Mouse (Mus musculus) hindlimb bud, embryonic 11.5 days (tissue): ENCODE results near the gene Gm266.

ENCODE experiments used
- DNase-seq: peaks from one replicate; pipeline ENCODE4 v3.0.0-alpha.2; 2012; ENCODE audit warnings: low read depth, low spot score; ENCODE audit errors: extremely low spot score

Gene Gm266

DNA sequence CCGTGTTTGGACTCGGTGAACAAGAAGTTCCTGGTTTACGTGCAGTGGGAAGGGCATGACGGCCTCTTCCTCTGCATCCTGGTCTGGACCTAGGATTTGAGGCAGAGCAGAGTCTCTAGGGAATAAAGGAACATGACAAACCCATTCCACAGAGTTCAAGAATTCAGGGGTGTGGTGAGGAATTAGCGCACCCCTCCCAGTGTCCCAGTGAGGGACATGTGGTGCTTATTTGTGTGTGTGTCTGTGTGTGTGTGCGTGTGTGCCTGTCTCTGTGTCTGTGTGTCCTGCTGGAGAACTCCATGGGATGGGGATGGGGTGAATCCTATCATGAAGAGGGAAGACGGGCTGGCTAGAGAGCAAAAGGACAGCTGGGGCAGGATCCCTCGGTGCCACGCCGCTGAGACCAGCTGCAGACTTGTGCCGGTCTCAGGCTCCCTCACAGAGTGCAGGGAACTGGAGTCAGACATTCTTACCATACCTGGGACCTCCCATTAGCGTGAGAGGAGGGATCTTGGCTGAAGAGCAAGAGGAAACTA lies 30.2 kb downstream of the Gm266 start:
- DNase-seq: no peak

DNA sequence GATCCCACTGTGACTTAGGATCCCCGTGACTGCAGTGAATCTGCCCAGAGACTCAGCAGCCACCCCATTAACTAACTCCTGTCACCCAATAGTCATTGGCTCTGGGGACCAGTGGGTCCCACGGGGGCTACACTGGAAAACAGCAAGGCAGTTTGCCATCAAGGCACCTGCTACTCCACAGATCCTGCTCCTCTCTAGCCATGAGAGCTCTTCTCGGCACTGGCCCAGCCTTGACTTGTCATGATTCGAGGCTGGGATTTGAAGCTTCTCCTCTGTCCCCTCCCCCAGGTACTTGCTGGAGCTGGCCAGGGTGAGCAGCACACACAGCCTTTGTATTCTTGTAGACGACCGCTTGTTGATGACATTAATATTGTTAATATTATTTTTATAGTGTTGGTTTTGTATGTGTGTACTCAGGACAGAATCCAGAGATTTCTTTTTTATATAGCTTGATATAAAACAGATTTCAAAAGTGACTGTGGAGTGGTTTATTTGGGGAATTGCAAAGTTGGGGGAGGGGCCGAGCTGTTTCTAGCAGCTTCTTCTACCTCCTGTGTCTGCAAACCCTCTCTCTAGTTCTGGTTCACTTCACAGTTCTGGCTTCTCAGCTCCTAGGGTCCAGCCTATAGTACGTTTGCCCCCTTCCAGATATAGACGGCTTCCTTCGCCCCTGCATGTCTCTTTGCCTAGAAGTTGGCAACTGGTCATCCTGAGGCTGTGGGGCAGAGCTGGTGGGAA lies 30.9 kb downstream of the Gm266 start:
- DNase-seq: no peak

DNA sequence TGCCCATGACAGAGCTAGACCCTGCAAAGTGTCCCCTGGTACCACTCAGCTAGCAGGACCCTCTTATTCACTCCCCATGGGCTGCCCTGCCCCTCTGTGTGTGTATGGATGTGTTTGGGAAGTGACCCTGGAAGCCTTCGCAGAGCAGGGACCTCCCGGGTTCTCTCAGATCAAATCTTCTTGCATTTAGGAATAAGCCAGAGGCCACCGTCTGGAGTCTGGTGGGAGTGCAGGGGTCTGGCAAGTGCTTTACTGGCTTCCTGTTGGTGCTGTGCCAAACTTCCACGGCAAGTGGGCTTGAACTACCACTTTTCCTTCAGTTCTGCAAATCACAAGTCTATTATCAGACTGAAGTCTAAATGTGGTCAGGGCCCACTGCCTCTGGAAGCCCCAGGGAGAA lies 31.6 kb downstream of the Gm266 start:
- DNase-seq: no peak

DNA sequence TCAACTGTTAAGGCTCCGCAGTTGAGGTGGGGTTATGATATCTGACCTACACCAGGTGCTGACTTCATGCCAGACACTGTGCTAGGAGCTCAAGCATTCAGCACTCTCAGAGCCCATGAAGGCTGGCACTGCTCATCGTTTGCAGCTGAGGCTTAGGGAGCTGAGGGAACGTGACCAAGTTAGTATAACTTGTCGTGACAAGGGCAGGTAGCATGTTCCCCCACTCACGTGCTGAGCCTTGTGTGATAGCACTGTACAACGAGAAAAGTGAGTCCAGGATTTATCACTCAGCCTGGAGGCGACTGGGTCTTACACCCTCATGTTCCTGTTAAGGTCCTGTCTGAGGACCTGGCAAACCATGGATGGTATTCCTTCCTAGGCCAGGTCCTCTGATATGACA lies 34.1 kb downstream of the Gm266 start:
- DNase-seq: no peak

DNA sequence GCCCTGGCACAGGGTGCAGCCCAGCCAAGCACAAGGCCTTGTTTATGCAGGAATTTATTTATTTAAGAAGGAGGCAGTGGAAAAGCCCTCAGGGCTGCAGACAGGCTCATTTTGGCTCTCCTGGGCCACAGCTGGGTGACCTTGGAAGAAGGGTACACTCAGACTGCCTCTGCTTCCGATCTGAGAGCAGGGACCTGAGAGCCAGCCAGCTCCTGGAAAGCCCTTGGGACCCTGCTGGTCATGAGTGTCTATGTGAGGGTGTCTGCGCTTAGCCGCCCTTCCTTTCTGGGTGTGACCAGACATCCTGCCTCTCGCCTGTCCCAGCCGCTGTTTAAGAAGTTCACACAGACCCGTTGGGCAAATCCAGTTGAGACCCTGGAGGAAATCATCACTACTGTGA lies 35.3 kb downstream of the Gm266 start:
- no peak for DNase-seq

DNA sequence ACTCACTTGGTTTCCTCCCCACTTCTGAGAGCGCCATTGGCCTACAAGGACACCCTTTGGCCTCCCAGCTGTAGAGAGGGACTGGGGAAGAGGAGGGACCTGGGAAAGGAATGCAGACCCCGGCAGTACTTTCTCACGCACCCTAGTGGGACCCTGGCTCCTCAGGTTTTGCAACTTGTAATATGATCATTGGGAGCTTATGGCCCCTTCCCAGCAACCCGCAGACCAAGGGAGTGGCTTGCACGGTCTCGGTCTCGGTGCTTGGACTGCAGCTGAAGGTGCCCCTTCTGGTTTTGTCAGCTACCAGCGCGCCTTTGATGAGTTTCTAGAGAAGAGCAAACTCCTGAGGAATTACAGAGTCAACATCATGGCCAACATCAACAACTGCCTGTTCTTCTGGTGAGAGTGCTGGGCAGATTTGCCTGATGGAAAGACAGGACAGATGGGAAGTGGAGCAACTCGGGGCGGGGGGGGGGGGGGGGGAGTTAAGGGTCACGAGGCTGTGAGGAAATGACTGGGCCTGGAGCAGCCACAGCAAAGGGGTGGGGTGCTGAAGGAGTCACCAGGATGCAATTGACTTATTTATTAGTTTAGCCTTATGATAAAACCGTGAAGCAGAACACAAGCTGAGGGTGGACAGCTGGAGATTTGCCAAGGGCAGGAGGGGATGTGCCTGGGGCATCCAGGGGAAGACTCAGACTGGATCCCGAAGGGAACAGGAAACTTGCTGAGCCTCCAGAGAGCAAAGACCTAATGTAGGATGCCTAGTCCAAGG lies 36.5 kb downstream of the Gm266 start:
- no peak for DNase-seq

DNA sequence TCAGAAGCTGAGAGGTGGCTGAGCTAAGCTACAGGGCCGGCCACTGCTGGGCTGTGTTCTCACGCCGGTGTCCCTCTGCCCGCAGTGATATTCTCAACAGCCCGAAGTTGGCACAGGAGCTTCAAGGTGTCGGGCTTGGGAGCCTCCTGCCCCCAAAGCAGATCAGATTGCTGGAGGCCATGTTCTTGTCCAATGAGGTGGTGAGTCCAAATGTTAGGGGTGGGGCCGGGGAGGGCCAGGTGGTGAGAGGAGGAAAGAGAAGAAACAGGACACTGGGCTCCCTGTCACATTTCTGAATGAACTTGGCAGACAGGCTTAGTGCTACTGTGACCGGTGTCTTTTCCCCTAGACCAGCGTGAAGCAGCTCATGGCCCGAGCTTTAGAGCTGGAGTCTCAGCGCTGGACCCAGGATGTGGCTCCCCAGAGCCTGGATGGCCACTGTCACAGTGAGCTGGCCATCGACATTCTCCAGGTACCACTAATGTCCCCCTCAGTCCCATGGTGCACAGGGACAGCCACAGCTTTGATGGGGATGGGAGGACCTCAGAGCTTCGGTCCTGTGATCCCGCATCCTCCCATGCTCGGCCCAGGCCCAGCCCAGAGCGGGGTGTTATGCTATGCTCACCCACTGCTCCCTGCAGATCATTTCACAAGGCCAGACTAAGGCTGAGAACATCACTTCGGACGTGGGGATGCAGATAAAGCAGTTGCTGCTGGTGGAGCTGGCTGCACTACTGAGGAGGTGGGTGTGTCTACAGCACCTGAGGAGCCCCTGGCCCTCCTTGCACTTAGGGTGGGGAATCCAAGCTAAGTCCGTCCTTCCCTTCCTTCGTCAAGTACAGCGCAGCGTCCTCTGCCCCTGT lies 37.5 kb downstream of the Gm266 start:
- no peak for DNase-seq

DNA sequence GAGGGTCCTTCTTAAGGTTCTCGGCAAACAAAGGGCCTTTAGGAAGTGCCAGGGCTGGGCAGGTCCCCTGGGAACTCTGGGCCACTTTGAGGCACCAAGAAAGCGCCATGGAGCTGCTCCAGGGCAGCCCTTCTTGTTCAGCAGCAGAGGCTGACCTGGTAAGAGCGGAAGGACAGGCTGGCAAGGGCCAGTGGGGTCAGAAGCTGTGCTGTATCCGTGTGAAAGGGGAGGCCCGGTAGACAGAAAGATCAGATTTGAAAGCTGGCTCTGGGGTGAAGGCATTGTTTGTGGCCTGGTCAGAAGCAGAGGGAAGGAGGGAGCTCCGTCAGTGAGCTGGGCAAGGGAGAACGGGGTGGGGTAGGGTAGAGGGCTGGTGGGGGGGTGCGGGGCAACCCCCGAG lies 38.3 kb downstream of the Gm266 start:
- DNase-seq: no peak

DNA sequence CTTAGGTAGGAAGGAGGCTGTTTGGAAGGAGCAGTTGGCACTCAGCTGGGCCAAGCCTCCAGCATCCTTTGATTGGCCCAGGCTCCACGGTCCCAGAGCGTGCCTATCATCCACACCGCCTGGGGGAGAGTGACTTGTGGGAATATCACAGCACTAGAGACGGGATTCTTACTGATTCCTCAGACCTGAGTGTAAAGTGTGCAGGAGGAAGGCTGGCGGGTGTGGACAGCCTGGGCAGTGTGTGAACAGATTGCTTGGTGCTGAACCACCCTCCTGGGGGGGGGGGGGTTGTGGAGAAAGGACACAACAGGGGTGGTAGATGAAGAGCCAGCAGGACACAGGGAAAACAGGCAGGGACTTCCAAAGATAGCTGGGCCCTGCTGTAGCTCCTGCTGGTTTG lies 38.9 kb downstream of the Gm266 start:
- DNase-seq: no peak

DNA sequence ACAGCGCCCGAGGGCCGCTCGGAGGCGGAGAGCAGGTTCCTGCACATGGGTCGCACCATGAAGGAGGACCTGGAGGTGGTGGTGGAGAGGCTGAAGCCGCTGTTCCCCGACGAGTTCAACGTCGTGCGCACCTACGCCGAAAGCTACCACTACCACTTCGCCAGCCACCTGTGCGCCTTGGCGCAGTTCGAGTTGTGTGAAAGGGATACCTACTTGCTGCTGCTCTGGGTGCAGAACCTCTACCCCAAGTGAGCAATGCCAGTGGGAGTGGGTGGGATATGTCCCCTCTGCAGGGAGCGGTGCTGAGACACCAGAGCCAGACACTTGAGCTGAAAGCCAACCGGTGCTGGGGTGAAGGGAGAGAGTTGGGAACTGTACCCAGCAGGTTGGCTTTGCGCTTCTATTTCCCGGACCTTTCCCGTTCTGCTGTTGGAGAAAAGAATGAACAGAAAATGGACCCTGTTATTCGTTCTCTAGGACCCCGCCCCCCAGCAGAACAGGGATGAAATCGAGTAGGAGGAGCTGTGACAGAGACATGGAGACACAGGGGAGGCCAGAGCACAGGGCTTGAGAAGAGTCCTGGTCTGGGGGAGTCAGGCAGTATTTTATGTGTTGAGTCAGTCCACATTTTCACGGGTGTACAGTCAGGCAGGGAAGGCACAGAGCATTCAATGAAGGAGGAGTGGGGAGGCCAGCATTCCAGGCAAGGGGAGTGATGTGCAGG lies 39.6 kb downstream of the Gm266 start:
- DNase-seq: no peak

DNA sequence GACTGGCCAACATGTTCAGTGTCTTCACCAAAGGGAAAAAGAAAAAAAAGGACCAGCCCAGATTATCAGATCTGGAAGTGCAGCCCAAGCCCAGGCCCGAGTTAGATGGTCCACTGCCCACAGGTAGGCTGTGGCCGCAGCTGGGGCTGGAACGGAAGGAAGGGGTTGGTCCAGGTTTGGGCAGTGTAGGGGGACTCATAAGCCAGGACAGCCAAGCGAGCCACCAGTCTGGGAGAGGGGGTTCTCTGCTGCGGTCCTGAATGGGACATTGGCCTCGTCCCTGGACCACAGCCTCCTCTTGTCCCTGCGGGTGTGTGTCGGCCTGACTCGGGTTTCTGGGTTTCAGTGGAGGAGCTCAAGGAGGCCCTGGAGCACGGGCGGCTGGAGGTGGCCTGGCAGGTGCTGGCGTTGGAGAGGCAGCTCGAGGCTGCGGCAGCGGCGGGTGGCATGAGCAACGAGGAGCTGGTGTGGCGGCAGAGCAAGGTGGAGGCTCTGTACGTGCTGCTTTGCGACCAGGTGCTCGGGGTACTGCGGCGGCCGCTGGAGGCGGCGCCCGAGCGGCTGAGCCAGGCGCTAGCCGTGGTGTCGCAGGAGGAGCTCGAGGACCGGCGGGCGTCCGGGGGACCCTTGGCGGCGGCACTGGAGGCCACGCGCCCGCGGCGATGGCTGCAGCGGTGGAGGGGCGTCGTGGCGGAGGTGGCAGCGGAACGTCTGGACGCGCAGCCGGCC lies 40.3 kb downstream of the Gm266 start:
- DNase-seq: no peak

DNA sequence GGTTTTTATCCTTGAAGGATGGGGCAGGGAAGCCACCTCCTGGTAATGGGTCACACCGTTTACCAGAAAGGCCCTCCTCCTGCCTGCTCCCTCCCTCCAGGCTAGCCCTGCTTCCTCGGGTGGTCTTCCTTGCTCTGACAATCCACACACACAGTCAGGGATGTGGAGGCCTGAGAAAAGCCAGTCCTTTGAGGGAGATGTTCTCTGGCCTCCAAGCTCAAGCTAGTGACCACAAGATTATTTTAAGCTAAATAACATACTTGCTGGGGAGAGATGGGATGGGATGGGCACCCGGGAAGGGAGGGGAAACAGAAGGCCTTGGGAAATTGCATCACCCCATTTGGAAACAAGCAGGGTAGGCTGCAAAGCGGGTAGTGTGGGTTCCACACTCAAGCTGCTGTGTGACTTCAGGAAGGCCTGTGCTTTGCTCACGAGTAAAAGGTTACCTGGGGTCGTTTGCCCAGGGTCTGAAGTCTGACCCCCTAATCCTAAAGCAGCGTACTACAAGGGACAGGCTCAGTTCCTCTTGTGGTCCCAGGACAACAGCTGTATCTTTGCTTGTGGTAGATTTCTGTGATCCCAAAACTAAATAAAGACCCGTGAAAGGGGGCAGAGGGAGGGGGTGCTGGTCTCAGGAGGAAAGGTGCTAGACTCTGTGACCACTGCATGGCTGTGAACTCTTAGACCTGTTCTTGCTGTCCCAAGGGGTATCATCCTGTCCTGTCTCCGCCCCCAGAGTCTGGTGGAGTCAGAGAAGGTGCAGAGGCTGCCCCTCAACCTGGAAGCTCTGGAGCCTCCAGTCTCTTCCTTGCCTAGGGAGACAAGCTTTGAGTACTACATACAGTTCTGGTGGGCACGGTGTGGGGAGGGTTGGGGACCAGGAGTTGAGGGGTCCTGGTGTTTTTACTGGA lies 41.4 kb downstream of the Gm266 start:
- no peak for DNase-seq

DNA sequence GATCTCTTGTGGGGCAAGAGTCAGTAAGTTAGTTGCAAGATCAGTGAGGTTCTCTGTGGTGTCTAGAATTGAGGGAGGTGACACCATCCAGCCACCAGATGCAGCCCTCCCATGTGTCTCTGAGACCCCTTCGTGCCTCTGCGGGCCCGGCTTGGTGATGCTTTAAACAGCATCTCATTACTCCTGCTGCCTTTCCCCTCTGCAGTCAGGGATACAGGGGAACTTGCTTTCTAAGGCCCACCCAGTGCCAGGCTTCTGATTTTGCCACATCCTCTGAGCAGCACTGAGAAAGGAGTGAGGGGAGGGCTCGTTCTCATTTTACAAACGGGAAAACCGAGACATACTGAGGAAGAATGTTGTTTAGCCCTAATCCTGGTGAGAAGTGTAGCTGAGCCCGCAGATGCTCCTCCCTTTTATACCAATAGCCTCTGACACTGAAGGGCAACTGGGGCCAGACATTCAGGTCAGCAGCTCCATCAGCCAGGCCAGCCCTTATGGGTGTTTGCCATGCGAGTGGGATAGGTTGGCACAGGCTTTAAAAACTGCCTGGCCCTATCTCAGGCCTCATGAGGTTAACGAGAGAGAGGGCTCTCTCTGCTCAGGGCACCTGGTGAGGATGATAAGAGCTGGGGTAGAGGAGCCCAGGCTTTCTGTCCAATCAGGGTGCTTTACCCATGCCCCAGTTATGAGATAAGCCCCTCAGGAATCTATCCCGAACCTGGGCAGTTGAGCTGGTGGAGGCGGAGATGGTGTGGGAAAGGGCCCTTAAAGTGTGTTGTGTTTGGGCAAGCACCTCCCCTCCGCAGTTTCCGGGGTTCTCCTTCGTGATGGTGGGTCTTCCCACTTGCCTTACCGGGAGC lies 42.4 kb downstream of the Gm266 start:
- DNase-seq: no peak

DNA sequence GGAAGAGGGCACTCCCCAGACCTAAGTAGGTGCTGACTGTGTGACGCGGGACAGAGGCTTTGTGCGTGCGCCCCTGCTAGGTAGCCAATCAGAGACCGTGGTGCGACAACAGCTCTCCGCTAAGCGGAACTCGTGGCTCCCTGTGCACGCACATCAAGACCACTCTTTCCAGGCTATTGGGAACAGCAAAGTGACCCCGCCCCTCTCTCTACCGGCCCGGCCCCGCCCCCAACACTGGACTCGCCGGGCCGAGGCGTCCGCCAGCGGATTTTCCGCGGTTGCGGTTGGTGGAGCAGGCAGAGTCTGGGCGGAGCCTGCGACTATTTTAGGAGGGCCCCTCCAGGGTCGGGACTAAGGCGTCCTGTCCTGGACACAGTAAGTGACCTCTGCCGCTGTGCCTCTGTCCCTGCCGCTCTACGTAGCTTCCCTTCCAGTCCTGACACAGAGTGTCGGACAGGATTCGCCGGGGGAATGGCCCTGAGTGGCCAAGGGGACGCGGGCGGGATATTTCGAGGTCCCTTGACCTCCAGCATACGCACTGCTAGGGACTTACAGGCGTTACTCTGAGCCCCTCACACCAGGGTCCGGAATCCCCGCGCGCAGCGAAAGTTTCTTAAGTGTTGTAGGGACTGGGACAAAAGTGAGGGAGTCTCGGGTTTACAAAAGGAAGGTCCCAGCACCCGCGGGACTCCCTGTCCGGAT lies 43.2 kb downstream of the Gm266 start, which contains the start of gene Tnfaip2:
Tnfaip2 (plus strand) TSS at position 161 of the 702 bp plus-strand sequence.
- DNase-seq: no peak

DNA sequence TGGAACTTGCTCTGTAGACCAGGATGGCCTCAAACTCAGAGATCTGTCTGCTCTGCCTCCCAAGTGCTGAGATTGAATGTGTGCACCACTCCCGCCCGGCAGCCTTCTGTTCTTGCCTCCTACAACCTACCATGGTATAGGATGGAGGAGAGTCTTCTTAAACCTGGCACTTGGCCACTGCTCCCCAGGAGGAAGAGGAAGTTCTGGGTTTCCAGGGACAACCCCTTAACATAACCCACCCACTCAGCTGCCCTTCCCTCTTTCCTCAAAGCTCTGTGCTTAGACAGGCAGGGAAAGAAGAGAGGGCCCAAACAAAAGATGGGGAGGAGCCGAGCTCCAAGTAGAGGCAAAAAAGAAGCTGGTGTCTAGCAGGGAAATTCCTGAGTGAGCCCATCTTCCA lies 44.1 kb downstream of the Gm266 start:
- DNase-seq: no peak

DNA sequence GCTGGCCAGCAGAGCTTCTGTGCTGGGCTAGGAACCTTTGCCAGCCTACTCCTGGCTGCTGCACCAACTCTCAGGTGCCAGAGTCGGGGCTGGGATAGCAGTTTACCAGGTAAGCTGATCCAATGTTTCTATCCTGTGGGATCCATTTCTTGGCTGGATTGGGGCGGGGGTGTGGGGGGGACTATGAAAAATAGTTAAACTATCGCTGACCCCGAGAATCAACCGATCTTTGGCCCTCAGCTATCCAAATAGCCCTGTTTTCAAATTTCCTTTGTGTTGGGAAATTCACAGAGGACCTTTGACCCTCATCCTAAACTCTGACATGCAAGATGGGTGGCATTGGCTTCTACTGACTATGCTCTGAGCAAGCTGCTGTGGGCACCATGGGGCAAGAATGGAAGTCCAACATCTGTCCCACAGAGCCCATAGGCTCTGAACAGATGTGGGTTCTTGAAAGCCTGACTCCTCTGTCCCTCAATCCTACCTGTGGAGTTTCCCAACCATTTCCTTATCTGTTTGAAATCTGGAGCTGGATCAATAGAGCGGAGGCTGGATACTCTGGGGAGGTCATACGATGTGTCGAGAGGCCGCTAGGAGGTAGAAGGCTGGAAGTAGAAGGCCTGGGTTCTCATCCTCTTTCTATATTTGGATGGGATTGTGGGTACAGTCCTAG lies 44.8 kb downstream of the Gm266 start:
- DNase-seq: no peak

DNA sequence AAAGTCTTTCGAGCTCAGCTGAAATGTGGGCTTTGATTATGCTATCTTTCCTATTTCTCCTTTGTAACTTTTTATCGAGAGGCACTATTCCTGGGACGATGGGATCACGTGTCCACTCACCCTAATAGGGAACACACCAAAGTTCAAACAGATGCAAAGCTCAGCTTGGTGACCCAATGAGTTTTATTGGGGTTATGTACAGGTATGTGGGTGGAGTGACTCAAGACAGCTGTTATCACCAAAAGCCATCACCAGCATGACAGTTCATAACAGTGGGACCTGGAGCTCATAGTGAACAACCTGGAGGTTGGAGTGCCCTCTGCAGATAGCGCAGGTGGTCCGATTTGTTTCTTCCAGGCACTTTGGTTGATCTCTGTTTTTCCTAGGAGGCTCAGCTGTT lies 46.8 kb downstream of the Gm266 start:
- DNase-seq: no peak
